In genomic region chr5:111476141-111476540, GRCm38 (mm10) we compare ENCODE assay signal across 19 mouse cellular contexts. TPM values are rescaled to one million over a fixed set of nuclear protein-coding genes. Genes with fewer than 3 reads are reported as not detected.
DNase-seq lines count a peak whose midpoint lies in the region; ATAC-seq lines count a peak whose summit lies in the region.
"Had no signal": no experiment of that assay in that cellular context is flagged by ENCODE, and none has a peak within 500 bp of the region (broad histone marks: within the 10 kb centered on the region; RNA-seq: fewer than 3 reads in every experiment).

No protein-coding gene starts in this region.

- no peak overlapping the region for H3K4me2 ChIP-seq in forebrain, embryonic 14.5 days (ENCODE audit: low read length)
- no peak overlapping the region for H3K4me2 ChIP-seq in forebrain, embryonic 12.5 days
- H3K4me2 ChIP-seq: embryonic facial prominence, embryonic 15.5 days; heart, embryonic 15.5 days; intestine, embryonic 15.5 days had no signal

- H3K4me1 ChIP-seq in forebrain, embryonic 14.5 days (ENCODE audit: control insufficient read depth, insufficient read depth, low read length) = peaks cover 7% of the 10 kb centered on the region; the same call in 1 of the 2 replicates
- H3K4me1 ChIP-seq in forebrain, embryonic 12.5 days = no peaks in the 10 kb centered on the region; the same call in 1 of the 2 replicates
- H3K4me1 ChIP-seq: intestine, embryonic 15.5 days had no signal

- no peak overlapping the region for H3K4me3 ChIP-seq in forebrain, embryonic 14.5 days (ENCODE audit: low read depth, low read length)
- H3K4me3 ChIP-seq in forebrain, embryonic 12.5 days (replicated peaks) = no peak overlapping the region
- H3K4me3 ChIP-seq: embryonic facial prominence, embryonic 15.5 days; gastrocnemius, adult 2 months; heart, embryonic 15.5 days; intestine, embryonic 15.5 days had no signal

- peak overlapping the region; percentile 40 for H3K27ac ChIP-seq in forebrain, embryonic 14.5 days (ENCODE audit: low read depth, low read length)
- no peak overlapping the region for H3K27ac ChIP-seq in forebrain, embryonic 12.5 days
- H3K27ac ChIP-seq: embryonic facial prominence, embryonic 15.5 days; gastrocnemius, adult 2 months; heart, embryonic 15.5 days; intestine, embryonic 15.5 days had no signal

- H3K27me3 ChIP-seq in forebrain, embryonic 14.5 days (replicated peaks; ENCODE audit: control insufficient read depth, insufficient read depth, low read length) = no peaks in the 10 kb centered on the region
- H3K27me3 ChIP-seq in forebrain, embryonic 12.5 days = no peaks in the 10 kb centered on the region
- H3K27me3 ChIP-seq: embryonic facial prominence, embryonic 15.5 days; heart, embryonic 15.5 days; intestine, embryonic 15.5 days had no signal

- DNase-seq in forebrain, embryonic 14.5 days (ENCODE audit: low spot score) = no peak
- DNase-seq in left cerebral cortex, postnatal 4 days = peak; percentile 44
- DNase-seq in left cerebral cortex, adult 11 months (ENCODE audit: low spot score) = no peak
- peak; percentile 12 for DNase-seq in ES-CJ7 (ENCODE audit: low read depth, low spot score)
- peak; percentile 23 for DNase-seq in fibroblast of lung, adult 2 months (ENCODE audit: low read depth)
- no peak for DNase-seq in gastrocnemius, adult 18-20 months (ENCODE audit: low spot score)
- DNase-seq: B cell, adult 2 months; cerebellum, postnatal 36 days; gastrocnemius, adult 2 months; heart, adult 18-20 months; heart, postnatal 4 days; right cerebral cortex, postnatal 25 days; thymus, postnatal 36 days had no signal

- intact Hi-C loops in left cerebral cortex, postnatal 4 days (cut with DNase I) = no loop called here

- no peaks in the 10 kb centered on the region for H3K9me3 ChIP-seq in forebrain, embryonic 14.5 days (replicated peaks; ENCODE audit: control insufficient read depth, low read length)
- 0 out of 2 replicates have a peak, but pooled peaks cover 3% of the 10 kb centered on the region for H3K9me3 ChIP-seq in forebrain, embryonic 12.5 days
- H3K9me3 ChIP-seq: embryonic facial prominence, embryonic 15.5 days; heart, embryonic 15.5 days; intestine, embryonic 15.5 days had no signal

- no peak overlapping the region for H3K9ac ChIP-seq in forebrain, embryonic 14.5 days (ENCODE audit: low read length)
- H3K9ac ChIP-seq in forebrain, embryonic 12.5 days = no peak overlapping the region
- H3K9ac ChIP-seq: embryonic facial prominence, embryonic 15.5 days; heart, embryonic 15.5 days; intestine, embryonic 15.5 days had no signal

- no peaks in the 10 kb centered on the region for H3K36me3 ChIP-seq in forebrain, embryonic 14.5 days (ENCODE audit: control insufficient read depth, insufficient read depth, low read length)
- H3K36me3 ChIP-seq in forebrain, embryonic 12.5 days (replicated peaks) = no peaks in the 10 kb centered on the region
- H3K36me3 ChIP-seq: embryonic facial prominence, embryonic 15.5 days; heart, embryonic 15.5 days; intestine, embryonic 15.5 days had no signal

- peak; percentile 37; the same call in 1 of the 2 replicates for ATAC-seq in forebrain, embryonic 14.5 days
- ATAC-seq in forebrain, embryonic 12.5 days (ENCODE audit: low FRiP score) = no peak
- ATAC-seq: activated CD4-positive, CD25-positive, alpha-beta regulatory T cell, adult 4 months; intestine, embryonic 15.5 days; lung, postnatal 0 days had no signal

- WGBS in forebrain, embryonic 14.5 days = 77% methylated on average over 6 of the region's 6 CpGs
- WGBS in forebrain, embryonic 12.5 days = 85% methylated on average over 6 of the region's 6 CpGs

RNA-seq across cellular contexts. Expression of gene Mn1, which starts 59.0 kb away (rescaled TPM):
- polyA plus RNA-seq in forebrain, embryonic 14.5 days (2014; fragmentation: Nextera tagmentation; extraction: Ambion mirVana) = 57.2 and 71.2 TPM in 2 replicates
- 55.8 and 62.6 TPM in 2 replicates for polyA plus RNA-seq in forebrain, embryonic 12.5 days (2016; fragmentation: Nextera tagmentation; extraction: Ambion mirVana)
- total RNA-seq in left cerebral cortex, postnatal 4 days (2021) = 100 to 1,000 TPM; 129 to 135 TPM
- total RNA-seq in gastrocnemius, adult 18-20 months (2021) = 10 to 100 TPM; 34.5 to 75.8 TPM
- polyA plus RNA-seq: activated CD4-positive, CD25-positive, alpha-beta regulatory T cell, adult 4 months had no signal

Comparison
In these comparisons a context has a peak if more than half of its experiments do, and no peak if none do; other contexts are left out.
1. DNase-seq: peak in left cerebral cortex, postnatal 4 days (single experiment), ES-CJ7 (single experiment) and fibroblast of lung, adult 2 months (single experiment); none in forebrain, embryonic 14.5 days (single experiment), left cerebral cortex, adult 11 months (single experiment) and gastrocnemius, adult 18-20 months (single experiment).